Mouse (Mus musculus): ENCODE data around the gene Fyn.
A peak's percentile ranks its signal among the peaks of the same experiment; 100 is the strongest.

Fyn gene

DNA sequence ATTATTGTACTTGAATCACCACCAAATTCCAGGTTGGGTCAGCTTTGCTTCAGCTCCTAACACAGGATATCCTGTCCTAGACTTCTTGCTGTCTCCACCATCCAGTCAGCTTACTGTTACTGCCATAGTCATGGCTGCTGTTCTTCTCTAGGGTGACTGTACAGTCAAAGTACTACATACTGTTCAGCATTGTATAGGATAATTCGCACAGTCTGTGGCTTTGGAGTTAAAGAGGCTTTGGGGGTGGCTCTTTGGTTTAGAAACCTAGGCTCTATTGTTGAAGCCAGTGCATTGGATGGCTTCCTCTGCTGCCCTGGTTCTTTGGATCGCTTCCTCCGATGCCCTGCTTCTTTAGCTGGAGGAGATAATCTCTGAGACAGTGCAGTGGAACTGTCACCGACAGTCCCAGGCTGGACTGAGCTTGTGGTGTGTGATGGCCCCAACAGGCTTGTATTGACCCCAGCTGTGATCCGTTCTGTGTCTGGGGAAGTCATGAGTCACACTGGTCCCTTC lies 174.7 kb downstream of the Fyn start:
- DNase-seq, result no peak

DNA sequence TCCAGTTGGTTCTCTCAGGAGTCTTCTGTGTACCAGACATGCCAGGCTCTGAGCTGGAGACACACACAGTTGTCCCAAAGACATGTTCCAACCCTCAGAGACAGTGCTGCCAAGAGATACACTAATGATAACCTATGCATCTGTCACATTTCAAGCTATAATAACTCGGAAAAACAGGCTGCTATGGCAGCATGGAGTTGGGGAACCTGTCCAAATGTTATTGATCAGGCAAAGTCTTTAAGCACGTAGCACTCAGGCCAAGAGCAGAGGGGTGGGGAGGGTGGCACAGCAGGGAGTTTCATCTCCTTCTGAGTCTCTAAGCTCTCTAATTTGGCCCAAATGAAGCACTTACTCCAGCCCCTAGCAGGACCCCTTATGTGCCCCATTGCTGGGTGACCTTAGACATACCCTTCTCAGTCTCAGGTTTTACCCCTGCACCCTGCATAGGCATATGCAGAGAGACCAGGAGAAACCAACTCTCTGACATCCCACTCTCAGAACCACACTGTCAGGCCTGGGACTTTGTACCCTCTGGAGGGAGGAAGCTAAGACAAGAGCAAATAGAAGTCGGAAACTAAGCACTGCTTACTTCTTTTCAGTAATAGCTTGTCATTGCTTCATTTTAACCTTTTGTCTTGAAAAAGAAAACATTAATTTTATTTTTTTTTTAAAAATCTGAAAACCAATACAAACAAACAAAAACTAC lies 178.9 kb downstream of the Fyn start:
- no peak for DNase-seq

DNA sequence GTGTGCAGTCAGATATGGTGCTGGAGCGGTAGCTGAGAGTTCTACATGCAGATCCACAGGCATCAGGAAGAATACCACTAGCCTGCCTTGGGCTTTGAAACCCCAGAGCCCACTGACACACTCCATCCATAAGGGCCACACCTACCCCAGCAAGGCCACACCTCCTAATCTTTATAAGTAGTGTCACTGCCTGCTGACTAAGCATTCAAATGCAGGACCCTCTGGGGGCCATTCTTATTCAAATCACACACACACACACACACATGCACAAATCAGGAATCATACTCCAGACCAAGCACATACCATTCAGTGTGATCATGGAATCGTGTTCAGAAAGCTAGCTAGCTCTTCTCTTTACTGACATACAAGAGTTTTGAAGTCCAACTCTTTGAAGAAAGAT lies 182.1 kb downstream of the Fyn start:
- DNase-seq, result no peak

DNA sequence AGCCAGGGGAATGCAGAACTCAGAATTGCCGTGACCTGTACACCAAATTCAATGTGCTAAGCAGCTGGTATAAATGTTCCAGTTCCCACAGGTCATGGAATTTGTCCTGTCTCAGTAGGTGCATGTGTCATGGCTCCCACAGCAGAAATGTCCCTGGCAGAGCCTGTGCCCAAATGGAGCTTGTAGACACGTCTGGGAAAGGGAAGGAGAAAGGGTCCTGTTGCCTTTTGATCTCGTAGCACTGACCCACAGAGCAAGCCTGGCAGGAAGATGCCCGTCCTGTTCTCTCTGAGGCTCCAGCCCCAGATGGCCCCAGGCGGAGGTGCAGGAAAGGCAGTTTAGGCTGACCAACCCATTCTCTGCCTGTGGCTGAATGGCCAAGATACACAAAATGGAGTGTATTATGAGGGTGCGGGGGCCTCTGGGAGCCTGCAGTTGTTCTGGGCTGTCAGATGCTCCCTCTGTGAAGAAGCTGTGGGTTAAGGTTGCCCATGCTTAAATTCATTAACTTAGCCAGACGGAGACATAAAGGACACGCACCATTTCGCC lies 183.1 kb downstream of the Fyn start:
- DNase-seq, result no peak

DNA sequence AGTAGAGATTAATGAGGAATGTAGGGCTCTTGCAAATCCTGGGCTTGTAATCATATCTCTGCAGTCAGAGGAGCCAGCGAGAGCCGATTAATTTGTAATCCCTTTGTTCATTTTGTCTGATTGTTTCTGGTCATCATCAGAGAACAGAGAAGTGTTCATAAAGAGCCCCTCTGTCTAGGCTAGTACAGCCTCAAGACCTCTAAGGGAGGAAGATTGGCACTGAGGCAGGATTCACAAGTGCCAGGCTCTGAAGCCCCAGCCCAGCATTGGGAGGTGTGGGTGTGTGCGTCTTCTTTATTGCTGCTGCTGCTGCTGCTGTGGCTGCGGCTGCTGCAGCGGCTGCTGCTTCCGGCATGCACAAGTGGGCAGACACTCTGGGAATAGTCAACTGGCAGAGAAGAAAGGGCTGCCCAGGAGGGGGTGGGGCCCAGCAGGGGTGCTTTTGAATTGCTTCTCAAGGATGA lies 183.7 kb downstream of the Fyn start:
- DNase-seq, result no peak

DNA sequence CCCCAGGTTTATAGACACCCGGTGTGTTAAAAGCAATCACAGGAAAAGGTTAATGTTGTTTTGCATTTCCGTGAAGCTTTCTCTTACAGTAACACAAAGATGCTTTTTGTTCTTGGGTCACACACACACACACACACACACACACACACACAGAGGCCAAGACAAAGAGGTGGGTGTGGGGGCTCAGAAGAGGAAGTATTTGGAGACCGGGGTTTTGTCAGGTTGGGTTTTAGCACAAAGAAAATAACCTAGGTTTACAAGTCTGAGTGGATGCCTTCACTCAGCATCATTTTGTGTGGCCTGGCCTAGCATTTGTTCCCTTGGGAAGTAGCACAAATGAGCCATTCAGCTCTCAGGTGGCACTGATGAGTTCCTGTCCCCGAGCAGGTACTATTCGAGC lies 184.2 kb downstream of the Fyn start:
- no peak for DNase-seq

DNA sequence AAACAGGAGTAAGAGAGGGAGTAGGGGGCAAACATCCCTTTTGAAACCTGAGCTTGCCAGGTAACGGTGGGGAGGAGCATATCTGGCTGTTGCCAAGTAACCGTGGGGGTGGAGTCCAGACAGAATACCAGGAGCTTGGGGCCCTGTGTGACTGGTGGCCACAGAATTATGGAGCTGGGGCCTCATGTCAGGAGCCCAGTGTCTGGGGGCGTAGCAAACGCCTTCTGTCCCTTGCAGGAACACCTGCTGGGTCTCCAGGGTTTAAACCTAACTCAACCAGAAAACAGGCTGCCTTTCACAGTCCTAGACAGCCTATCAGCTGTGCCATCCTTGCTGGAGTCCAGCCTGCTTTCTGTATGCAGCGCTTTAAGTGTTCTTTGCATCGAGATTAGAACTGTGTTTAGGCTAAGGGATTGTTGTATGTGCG lies 186.6 kb downstream of the Fyn start:
- no peak for DNase-seq

DNA sequence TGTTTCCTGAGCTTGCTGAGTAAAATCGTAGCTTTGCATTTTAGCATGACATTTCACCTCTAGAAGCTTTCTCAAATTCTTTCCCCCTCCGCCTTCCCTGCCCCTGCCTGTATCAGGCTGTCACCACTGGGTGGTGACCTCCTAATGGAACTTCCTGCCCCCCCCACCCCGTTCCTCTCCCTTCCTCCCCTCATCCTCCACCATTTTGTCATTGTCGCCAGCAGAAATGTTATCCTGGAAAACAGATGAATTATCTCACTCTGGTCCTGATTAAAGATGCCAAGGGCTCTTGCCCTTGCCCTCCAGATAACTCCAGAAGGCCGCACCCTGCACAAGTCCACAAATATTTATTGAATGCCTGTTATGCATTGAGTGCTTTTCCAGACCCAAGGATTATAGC lies 187.1 kb downstream of the Fyn start:
- DNase-seq, result no peak

DNA sequence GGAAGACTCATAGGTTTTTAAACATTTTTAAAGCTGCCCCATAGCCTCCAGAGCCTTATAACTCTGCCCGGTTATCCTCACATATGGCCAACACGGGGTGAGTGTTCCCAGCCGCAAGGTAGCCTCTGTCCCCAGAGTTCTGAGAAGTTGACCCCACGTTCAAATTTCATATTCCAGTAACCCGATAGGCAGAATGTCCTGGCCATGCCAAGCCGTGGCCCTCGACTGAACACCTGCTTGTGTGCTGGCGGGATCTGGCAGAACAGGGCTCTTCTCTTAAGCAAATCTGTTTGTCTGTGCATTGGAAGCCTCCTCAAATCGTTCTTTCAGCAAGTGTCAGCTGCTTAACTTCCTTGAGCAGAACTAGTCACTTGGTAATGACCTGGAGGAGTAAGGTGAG lies 188.7 kb downstream of the Fyn start:
- DNase-seq, result no peak

DNA sequence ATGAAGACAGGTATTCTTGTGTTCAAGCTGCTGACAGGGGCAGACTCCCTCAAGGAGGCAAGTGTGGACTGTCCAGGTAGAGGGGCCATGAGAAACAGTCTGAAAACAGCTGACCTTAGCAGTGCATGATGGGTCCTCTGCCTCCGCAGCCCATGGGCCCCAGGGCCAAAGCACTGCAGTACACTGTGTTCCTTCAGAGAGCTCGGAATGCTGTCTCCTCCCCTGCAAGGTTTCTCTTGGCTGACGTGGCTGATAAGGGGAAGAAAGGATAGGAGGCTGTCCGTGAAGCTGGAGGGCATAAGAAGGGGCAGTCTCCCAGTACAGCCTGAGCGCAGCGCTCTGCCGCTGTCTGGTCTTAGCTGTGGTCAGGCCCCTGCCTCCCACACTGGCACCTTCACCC lies 189.2 kb downstream of the Fyn start:
- DNase-seq, result no peak

DNA sequence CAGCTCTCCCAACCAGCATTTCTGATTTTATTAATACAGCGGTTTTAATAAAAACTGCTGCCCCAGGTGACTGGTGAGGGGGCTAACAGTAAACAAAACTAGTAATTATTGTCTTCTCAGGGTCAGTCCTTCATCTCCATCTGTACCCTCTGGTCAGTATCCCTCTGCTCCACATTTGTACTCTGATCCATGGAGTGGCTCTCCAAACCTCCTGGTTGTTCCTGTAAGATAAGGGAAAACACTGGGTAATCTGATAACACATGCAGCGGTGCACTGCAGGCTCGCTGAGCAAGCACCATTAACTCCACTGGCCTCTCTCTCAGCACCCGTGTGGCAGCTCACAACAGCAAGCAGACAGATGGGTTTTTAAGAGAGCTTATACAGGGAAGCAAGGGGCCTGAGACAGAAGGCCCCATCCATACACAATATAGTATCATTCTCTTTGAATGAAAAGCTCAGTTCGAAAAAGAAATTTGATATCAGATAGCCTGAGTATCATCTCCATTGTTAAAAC lies 189.9 kb downstream of the Fyn start:
- no peak for DNase-seq

DNA sequence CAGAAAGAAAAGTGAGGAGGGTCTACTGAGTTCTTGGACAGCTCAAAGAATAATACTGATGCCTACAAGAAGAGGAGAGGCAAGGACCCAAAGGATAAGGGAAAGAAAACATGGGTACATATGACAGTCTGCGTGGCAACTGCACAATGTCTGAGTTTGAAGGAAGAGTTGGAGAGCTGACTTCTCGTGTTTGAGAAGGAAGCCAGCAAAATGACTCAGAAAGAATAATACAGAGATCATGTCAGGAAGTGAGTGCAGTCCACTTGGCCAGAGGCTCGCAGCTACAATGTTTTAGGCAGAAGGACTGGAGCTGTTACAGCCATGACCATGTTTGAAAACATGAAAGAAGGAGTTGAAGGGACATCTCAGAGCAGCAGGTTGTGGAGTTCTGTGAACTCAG lies 190.7 kb downstream of the Fyn start:
- no peak for DNase-seq

DNA sequence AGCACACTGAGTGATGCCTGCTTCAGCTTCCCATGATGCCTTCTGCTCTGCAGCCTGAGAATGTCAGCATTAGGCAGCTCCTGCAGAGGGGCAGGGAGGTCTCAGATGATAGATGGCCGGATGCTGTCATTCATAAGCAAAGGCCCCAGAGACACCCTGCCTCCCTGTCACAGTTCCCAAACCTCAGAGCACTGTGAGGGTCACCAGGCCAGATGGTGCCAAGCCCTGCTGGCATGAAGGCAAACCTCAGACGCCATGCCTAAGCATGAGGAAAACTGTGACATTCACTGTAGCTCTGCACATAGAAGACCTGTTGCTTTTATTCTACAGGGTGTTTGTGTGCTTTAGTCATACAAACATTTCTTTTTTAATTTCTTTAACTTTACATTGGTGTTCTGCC lies 193.7 kb downstream of the Fyn start:
- DNase-seq, result no peak

DNA sequence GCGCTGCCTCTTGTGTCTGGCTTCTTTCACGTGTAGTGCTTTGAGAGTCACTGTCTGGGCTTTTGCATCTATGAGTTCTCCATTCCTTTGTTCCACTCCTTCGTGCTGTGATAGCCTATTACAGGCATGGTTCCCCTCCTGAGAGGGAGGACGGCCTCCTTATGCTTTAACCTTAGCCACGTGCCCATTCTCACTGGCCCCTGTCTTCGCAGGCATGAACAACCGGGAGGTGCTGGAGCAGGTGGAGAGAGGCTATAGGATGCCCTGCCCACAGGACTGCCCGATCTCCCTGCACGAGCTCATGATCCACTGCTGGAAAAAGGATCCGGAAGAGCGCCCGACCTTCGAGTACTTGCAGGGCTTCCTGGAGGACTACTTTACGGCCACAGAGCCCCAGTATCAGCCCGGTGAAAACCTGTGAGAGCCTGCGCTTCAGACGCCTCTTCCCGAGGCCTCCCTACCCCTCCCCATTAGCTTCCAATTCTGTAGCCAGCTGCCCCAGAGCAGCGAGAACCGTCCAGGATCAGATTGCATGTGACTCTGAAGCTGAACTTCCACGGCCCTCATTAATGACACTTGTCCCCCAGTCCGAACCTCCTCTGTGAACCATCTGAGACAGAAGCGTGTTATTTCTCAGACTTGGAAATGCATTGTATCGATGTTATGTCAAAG lies 195.0 kb downstream of the Fyn start:
- DNase-seq, result no peak

DNA sequence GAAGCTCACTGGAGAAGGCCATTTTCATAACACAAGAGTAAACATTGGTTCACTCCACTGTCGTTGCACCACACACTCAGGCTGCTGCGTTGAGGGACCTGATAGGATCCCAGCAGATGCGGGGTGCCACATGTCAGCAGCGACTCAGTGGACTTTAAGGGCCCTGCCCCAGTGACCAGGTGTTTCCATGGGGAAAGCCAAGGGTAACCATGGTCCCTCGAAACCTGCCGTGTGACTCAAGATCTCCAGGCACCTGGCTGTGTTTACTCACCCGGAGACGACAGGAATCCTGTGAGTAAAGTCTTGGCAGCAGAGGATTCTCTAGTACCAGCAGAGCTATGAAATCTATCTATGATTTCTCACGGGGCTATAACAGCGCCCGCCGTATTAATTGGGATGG lies 198.2 kb downstream of the Fyn start:
- no peak for DNase-seq

DNA sequence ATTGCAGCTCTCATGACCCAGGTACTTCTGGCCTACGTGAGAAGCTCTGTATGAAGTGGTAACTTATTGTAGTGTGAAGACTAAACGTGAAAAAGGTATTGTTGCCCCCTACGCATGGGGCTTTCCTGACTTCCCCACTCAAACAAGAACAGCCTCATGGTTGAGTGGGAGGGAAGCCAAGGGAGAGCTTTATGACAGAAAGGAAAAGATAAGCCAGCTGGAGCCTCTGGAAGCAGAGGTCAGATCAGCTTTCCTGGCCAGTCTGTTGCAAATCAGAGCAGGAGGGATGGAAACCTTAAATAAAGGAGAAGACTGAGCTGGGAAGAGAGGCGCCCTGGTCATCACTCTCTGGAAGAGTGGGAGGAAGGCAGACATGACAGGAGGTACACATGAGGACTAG lies 200.3 kb downstream of the Fyn start:
- DNase-seq, result no peak

DNA sequence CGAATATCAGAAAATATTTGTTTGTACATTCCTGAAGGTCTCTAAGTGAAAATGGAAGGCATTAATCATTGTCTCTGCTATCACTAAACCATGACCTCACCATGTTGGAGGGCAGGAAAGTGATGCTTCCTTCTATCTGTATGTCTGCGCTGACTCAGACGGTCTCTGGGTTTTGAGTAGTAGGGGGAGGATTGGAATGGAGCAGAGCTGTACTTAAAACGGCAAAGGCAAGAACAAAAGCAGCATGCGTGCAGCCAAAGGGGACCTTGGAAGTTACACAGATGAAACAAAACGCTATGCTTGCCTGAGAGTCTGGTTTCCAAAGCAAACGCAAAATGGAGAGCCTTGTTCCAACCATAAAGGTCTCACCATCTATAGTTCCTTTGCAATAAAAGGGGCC lies 202.4 kb downstream of the Fyn start:
- no peak for DNase-seq

DNA sequence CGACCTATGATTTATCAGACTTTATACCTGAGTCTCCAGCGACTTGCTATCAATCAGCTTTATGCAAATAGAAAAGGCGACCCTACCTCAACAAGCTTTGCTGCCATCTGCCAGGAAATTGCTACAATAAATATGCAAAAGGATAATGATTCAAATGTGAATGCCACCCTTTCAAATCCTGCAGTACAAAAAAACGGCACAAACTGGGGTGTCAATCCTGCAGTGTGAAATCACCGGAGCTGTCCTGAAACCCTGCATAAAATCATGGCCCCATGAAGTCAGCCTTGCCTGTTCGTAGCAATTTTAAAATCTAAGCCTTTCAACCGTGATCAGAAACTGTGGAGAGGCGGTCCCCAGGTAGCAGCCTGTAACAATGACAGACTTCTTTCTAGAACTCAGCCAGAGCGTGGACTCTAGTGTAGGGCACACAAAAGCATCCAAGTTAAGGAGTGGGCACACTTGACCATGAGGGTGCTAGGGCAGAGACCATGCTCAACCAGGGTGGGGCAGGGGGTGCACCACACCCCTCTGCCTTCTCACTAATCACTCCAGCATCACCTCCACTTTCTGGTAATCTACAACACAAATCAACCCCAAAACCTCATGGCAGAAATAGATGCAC lies 203.5 kb downstream of the Fyn start:
- DNase-seq, result no peak

DNA sequence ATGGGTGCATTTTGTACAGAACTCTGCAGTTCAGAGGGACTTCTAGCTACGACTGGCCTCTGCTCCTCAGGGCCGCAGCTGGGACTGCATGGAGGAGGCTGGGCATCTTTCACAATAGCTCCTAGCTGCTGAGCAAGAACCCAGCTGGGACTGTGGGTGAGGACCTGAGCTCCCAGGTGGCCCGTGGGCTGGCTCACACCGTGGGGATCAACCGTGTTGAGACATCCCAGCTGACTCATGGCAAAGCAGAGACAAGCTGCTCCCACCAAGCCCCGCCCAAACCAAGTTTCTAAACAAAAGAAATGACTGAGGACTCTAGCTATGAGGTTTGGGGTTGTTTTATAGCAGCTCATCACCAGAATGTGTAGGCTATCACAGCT lies 204.0 kb downstream of the Fyn start:
- DNase-seq, result peak; percentile 90

DNA sequence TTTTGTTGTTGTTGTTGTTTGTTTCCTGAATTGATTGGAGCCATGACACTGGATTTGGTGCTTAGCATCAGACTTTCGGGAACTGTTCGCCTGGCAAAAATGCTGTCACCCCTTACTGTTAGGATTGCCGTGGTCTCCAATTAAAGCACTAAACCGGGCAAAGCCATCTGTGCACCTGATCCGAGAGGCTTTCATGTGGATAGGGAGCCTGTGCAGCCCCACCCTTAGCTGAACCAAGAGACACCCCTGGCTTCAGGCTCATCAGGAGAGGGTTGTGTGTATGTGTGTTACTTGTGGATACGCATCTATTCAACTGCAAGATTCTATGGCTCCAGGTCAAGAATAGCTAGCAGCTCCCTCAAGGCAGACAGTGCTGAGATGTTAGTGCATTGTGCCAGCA lies 207.8 kb downstream of the Fyn start:
- no peak for DNase-seq

DNA sequence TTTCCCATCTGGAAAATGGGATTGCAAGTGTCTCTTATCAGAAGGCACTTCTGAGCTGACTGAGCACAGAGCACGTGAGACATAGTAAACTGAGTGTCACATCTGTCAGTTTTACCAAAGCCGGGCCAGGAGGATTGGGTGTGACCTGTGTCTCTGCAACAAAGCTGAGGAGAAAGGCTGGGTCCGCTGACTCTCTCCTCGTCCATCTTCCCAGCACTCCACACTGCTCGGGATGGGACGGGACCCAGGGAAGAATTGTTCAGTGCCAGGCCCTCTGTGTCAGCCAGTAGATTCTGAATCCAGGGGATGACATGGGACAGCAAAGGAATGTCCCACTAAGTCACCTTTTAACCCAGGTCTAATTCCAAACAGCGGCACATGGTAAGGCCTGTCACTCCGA lies 211.8 kb downstream of the Fyn start:
- DNase-seq, result no peak

DNA sequence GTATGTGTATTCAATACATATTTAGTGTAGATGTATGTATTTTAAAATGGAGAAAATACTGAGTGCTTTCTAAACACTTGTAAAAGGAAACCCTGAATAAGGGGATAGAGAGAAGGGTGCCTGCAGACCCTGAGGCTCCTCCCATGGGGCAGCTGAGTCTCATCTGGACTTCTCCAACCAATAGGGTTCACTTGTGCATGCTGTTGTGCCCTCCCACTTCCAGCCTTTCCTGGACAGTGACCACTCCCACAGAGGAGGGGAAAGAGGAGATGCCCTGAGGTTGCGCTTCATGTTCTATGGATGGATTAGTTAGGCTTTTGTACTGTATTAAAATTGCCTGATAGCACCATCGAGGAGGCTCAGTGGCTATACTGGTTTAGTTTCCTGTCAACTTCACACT lies 213.7 kb downstream of the Fyn start:
- no peak for DNase-seq

DNA sequence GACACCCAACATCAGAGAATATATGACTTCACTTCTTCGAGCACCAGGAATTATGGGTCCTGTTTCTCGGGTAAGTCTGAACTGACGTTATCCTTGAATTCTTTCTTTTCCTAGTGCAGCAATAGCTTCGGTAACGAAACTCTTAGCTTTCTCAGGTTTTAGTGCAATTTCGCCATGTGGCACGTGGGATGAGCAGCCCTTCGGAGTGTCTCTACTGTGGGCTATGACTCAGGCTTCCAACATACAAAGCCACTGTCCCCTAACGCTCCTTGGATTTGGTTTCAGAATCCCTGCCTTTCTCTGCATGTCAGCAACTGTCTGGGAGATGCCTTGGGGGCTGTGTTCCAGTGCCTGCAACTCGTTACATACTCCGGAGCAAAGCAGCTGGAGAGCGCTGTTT lies 215.1 kb downstream of the Fyn start:
- peak; percentile 39 for DNase-seq

Data from layer of hippocampus, adult 9-11 months (tissue).